Mouse (Mus musculus) brain, embryonic 18.5 days (tissue): ENCODE results near the gene Nup62.
"Not testable (repeated sequence)": the region's sequence is repeated elsewhere in the genome, so short reads cannot be mapped to it uniquely, and the experiment has no call there.

Experiments used
- DNase-seq: peaks from one replicate; pipeline ENCODE4 v3.0.0-alpha.2; 2012; ENCODE audit warnings: low read depth, low spot score

Nup62 gene

GRCm38 (mm10) chr7:44863982-44864494 lies 48.1 kb downstream of the Nup62 start:
- DNase-seq: no peak

- DNase-seq: no peak
Observed at GRCm38 (mm10) chr7:44864595-44865542, 49.0 kb downstream of the Nup62 start.

GRCm38 (mm10) chr7:44866276-44867009 lies 50.6 kb downstream of the Nup62 start:
- DNase-seq: no peak

GRCm38 (mm10) chr7:44867010-44867702 lies 51.3 kb downstream of the Nup62 start:
- DNase-seq: no peak

- no peak for DNase-seq
Observed at GRCm38 (mm10) chr7:44867802-44868201, 51.9 kb downstream of the Nup62 start.

GRCm38 (mm10) chr7:44868465-44868864 lies 52.6 kb downstream of the Nup62 start:
- DNase-seq: no peak

- DNase-seq: no peak
Observed at GRCm38 (mm10) chr7:44868919-44869696, 53.2 kb downstream of the Nup62 start.

DNA sequence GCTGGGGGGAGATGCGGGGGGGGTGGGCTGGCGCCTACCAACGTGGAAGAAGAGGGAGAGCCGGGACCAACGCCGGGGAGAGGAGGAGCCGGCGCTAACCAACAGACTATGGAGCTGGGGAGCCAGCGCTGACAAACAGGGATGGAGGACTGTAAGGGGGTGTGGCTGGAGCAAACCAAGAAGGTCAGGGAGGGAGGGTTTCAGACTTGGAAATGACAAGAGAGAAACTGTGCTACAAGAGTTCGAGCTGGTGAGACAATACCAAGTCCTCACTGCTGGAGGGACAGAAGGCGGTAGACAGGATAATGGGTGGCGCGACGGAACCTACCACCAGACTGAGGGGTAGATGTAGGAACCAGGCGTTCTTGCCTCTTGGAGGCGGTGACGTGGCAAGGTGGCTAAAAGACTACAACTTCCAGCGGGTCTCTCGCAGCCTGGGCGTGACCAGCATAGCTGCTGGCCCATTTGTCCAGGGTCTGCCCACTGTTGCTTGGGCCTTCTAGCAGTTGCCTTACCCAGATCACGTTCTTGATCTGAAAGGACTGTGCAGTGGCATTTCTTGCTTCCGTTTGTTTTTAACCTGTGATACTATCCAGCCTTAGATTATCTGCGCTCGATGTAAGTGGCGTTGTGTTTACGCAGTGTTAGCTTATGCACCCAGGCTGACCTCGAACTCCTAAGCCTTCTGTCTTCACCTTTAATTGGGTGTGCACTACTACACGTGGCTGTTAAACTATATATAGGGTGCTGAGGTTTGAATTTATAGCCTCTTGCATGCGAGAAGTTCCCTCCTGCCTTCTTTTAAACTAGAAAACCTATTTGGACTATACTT lies 54.0 kb downstream of the Nup62 start, which contains the start of gene Ptov1:
Ptov1 (minus strand) TSS at position 92 of the 832 bp plus-strand sequence.
- DNase-seq: peak; percentile 99

- DNase-seq: no peak
Observed at GRCm38 (mm10) chr7:44870614-44871013, 54.7 kb downstream of the Nup62 start.

- DNase-seq: no peak
Observed at GRCm38 (mm10) chr7:44871181-44871580, 55.3 kb downstream of the Nup62 start.

GRCm38 (mm10) chr7:44871774-44872173 lies 55.9 kb downstream of the Nup62 start:
- DNase-seq: not testable (repeated sequence)

- no peak for DNase-seq
Observed at GRCm38 (mm10) chr7:44877833-44878232, 61.9 kb downstream of the Nup62 start.
